Mouse (Mus musculus): ENCODE results near the gene Sp8. TPM values are rescaled to one million over a fixed set of nuclear protein-coding genes. Genes with fewer than 3 reads are reported as not detected.

The Sp8 gene
- polyA plus RNA-seq (2017; shearing (Covaris generic)) = not detected

DNA sequence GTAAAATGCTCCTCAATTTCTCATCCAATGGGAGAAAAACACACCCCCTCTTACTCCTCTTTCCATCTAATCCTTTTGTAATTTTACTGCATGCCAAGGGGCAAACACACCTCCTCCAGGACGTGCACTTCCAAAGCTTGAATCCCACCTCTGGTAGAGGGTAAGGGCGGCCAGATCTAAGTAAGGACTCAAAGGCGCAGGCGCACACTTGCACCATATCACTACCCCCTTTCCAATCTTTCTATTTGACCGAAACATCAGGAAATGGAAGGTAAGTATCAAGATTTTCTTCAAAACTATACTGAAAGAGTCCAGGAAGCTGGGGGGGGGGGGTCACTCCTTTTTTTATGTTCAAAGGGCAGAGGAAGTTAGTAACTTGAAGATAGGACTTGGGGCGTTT is at the start of gene Sp8:
Sp8 (plus strand) TSS at position 109 of the 400 bp plus-strand sequence.

Other genes with a start within 250 kb of the Sp8 start
- gene Abcb5, start 120.1 kb downstream of the Sp8 start, polyA plus RNA-seq (2017; shearing (Covaris generic)) = not detected

Measured in effector memory CD4-positive, alpha-beta T cell, adult 7 months (primary cell).